Mouse (Mus musculus) limb, embryonic 13.5 days (tissue): ENCODE data around the gene Hpgd. TPM values are rescaled to one million over a fixed set of nuclear protein-coding genes. Genes with fewer than 3 reads are reported as not detected.
A peak's percentile ranks its signal among the peaks of the same experiment; 100 is the strongest.
"Not testable (repeated sequence)": the region's sequence is repeated elsewhere in the genome, so short reads cannot be mapped to it uniquely, and the experiment has no call there.

Source experiments
- ATAC-seq: fragments of 200-750 bp; cut with Nextera tagmentation; 2 replicates; pipeline ENCODE4 v1.8.0; 2017; ENCODE audit warnings: low read depth, moderate number of reproducible peaks, moderate TSS enrichment; ENCODE audit not compliant: low FRiP score
- H3K27ac ChIP-seq: fragments of 300-500 bp; sonication (generic); 2 replicates; pipeline ENCODE4 v1.5.1; 2015; ENCODE audit warnings: inconsistent platforms, mild to moderate bottlenecking, moderate library complexity
- H3K27me3 ChIP-seq: fragments of 300-500 bp; sonication (generic); 2 replicates; pipeline ENCODE4 v1.6.1; 2015; ENCODE audit warnings: mild to moderate bottlenecking, inconsistent platforms
- H3K36me3 ChIP-seq: fragments of 300-500 bp; sonication (generic); 2 replicates; pipeline ENCODE4 v1.6.1; 2015; ENCODE audit warnings: inconsistent platforms, mild to moderate bottlenecking, moderate library complexity
- H3K4me1 ChIP-seq: fragments of 300-500 bp; sonication (generic); 2 replicates; pipeline ENCODE4 v1.6.1; 2015; ENCODE audit warnings: inconsistent platforms
- H3K4me2 ChIP-seq: fragments of 300-500 bp; sonication (generic); replicated peaks from 2 replicates; pipeline ENCODE4 v1.6.1; 2015; ENCODE audit warnings: inconsistent platforms, mild to moderate bottlenecking, moderate library complexity
- H3K4me3 ChIP-seq: fragments of 300-500 bp; sonication (generic); 2 replicates; pipeline ENCODE4 v1.5.1; 2015; ENCODE audit warnings: moderate library complexity, mild to moderate bottlenecking, inconsistent platforms
- H3K9ac ChIP-seq: fragments of 300-500 bp; sonication (generic); 2 replicates; pipeline ENCODE4 v1.6.1; 2015; ENCODE audit warnings: mild to moderate bottlenecking, inconsistent platforms
- H3K9me3 ChIP-seq: fragments of 300-500 bp; sonication (generic); 2 replicates; pipeline ENCODE4 v1.6.1; 2016; ENCODE audit warnings: inconsistent platforms
- WGBS: fragments of 180-500 bp; shearing (Covaris S2); methylation state at CpG from one replicate; pipeline ENCODE4 v1.1.7; 2015; 5-methylcytosine and 5-hydroxymethylcytosine counted together
- polyA plus RNA-seq: library from polyadenylated mRNA; unstranded; fragments of >200 nt; fragmentation: Nextera tagmentation; extraction: Ambion mirVana; gene quantifications from 2 replicates; pipeline ENCODE4 v1.2.1, GENCODE M21; 2015

Gene Hpgd
- polyA plus RNA-seq, 1 experiment from 2014 or later = 19.1 TPM

DNA sequence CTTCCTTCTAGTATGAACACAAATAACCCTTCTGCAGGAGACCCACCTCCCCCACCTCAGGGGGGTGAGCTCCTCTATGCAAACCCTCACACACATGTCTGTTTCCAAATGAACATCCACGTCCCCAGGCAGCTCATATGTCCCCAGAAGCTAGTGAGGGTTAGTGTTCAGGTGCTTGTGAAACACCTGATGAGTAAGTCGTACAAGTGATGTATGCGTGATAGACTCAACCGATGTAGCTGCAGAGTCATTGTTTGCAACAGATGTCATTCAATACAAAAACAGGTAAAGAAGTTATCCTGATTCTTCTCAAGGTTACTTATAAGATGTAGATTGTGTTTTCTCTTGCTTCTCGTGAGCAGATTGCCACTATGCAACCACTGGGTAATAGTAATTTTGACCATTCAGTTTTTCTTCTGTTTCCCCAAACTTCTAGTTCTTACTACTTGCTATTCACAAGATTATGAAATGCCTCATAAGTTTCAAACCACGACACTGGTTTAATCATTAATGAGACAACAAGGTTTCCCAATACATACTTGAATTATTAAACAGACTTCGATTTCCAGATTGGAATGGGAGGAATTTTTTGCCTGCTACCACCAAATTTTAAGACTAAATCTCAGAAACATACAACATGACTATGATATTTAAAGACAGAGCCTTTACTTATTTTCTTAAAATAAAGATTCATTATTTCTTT is 6.9 kb upstream of the Hpgd start:
- no peak overlapping the region for H3K4me3 ChIP-seq
- peaks cover 2% of the 10 kb centered on the region; the same call in 1 of the 2 replicates for H3K27me3 ChIP-seq
- H3K9ac ChIP-seq = no peak overlapping the region
- no peak overlapping the region for H3K27ac ChIP-seq
- ATAC-seq = no peak
- no peaks in the 10 kb centered on the region for H3K36me3 ChIP-seq
- H3K9me3 ChIP-seq = no peaks in the 10 kb centered on the region
- H3K4me1 ChIP-seq = peaks cover 8% of the 10 kb centered on the region; the same call in 1 of the 2 replicates
- H3K4me2 ChIP-seq = no peak overlapping the region
- 78% methylated on average over 7 of the region's 7 CpGs for WGBS

DNA sequence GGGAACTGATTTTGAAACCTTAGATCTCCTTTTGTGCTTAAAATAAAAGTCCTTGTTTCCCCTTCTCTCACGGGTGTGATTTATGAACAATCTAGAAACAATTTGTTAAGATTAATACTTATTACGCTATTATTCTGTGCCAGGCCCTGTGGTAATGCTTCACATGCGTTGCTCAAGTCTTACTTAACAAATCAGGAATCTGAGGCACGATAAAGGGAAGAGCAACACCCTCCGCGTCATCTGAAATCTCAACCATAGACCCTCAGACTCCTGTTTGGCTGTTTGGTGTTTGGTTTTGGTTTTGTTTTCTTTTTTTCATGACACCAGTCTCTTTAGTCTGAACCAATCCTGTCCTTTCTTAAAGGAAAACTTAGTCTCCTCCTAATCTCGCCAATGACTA is 2.1 kb upstream of the Hpgd start:
- no peak overlapping the region for H3K27ac ChIP-seq
- no peaks in the 10 kb centered on the region for H3K36me3 ChIP-seq
- peaks cover 18% of the 10 kb centered on the region for H3K4me1 ChIP-seq
- H3K4me2 ChIP-seq = no peak overlapping the region
- WGBS = 90% methylated on average over 7 of the region's 7 CpGs
- H3K9me3 ChIP-seq = no peaks in the 10 kb centered on the region
- no peak for ATAC-seq
- H3K27me3 ChIP-seq = peaks cover 19% of the 10 kb centered on the region; the same call in 1 of the 2 replicates
- no peak overlapping the region for H3K4me3 ChIP-seq
- H3K9ac ChIP-seq = no peak overlapping the region

DNA sequence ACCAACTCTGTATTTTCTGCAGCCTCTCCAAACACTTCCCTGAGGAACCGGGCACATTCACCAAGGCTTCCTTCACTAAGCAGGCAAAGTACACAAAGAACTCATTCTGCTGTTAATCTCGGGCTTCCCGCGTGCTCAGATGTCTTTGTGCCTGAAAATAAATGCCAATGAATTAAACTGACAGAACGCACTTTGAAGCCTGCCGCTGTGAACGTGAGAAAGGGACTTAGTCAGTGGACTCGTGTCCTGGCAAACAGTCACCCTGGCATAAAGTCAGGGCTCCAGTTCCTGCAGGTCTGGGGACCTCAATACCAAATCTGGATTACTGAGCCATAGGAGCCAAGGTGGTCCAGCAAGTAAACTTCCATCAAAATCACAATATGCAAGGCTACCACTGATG is 905 bp upstream of the Hpgd start:
- no peak overlapping the region for H3K4me3 ChIP-seq
- no peak for ATAC-seq
- no peaks in the 10 kb centered on the region for H3K36me3 ChIP-seq
- 21% methylated on average over 8 of the region's 8 CpGs for WGBS
- H3K27ac ChIP-seq = no peak overlapping the region
- H3K9ac ChIP-seq = no peak overlapping the region
- H3K4me1 ChIP-seq = peaks cover 18% of the 10 kb centered on the region
- H3K4me2 ChIP-seq = peak overlapping the region; percentile 89; the same call in 1 of the 2 replicates
- H3K27me3 ChIP-seq = peaks cover 19% of the 10 kb centered on the region; the same call in 1 of the 2 replicates
- H3K9me3 ChIP-seq = no peaks in the 10 kb centered on the region

DNA sequence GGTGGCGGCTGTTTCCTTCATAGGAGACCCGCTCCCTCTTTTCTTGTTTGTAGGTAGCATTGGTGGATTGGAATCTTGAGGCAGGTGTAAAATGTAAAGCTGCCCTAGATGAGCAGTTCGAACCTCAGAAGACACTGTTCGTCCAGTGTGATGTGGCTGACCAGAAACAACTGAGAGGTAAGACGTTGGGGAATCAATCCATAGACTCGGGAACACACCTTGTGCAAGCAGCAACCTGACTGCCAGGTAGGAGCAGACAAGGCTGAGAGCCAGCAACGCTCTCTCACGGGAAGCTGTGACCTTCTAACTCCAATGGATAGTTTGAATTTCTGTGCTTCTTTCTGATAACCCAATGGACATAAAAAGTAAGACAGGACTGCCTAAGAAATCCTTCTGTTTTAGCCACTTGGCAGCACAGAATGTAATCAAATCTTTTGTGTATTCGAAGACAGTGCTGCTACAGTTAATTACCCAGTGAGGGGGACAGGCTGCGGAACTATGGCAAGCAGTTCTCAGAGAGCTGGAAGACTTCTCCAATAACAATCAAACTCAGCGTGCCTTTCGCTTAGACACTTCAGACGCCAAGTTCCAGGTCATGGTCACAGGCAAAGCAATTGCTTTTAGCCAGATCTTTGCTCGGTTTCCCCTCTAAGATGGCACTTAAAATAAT is 636 bp downstream of the Hpgd start:
- no peaks in the 10 kb centered on the region for H3K36me3 ChIP-seq
- no peak overlapping the region for H3K27ac ChIP-seq
- H3K4me2 ChIP-seq = peak overlapping the region; percentile 89
- peak overlapping the region; percentile 55 for H3K4me3 ChIP-seq
- H3K9ac ChIP-seq = peak overlapping the region; percentile 67
- ATAC-seq = no peak
- 24% methylated on average over 14 of the region's 14 CpGs for WGBS
- no peaks in the 10 kb centered on the region for H3K9me3 ChIP-seq
- peaks cover 18% of the 10 kb centered on the region for H3K4me1 ChIP-seq
- peaks cover 19% of the 10 kb centered on the region; the same call in 1 of the 2 replicates for H3K27me3 ChIP-seq

DNA sequence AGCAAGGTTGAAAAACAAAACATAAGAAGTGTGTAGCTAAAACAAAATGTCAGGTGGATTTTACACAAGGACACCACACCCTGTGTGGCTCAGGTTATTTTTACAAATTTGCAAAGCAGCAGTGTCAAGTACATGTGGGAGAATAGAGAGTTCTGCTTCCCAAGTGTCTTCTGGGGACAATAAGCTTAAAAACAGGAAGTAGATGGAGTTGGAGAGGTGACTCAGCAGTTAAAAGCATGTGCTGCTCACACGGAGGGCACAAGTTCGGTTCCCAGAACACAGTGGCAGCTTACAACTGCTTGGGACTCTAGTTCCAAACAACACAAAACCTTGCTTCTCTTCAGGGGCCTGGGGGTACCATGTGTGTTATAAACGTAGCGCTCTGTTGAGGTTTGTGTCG is 5.0 kb downstream of the Hpgd start:
- 71% methylated on average over 5 of the region's 5 CpGs for WGBS
- Histone ChIP-seq H3K4me3 (no peak overlapping the region), H3K27me3 (peaks cover 7% of the 10 kb centered on the region; the same call in 1 of the 2 replicates), H3K4me2 (no peak overlapping the region), H3K36me3 (no peaks in the 10 kb centered on the region), H3K4me1 (peaks cover 7% of the 10 kb centered on the region; the same call in 1 of the 2 replicates), H3K9ac (no peak overlapping the region), H3K9me3 (no peaks in the 10 kb centered on the region), H3K27ac (no peak overlapping the region)
- no peak for ATAC-seq

DNA sequence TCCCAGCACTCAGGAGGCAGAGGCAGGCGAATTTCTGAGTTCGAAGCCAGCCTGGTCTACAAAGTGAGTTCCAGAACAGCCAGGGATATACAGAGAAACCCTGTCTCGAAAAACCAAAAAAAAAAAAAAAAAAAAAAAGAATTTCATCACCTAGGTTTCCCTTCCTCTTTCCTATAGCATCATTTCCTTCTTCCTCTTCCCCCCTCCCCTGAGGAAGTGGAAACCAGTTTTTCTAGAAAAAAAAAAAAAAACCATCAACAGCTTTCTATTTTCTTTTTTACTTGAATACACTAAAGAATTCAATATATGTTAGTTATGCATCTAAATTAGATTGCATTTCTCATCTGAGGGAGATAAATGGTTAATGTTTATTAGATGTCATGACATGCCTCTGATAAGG is 6.9 kb downstream of the Hpgd start:
- ATAC-seq, H3K9me3 ChIP-seq: not testable (repeated sequence)

DNA sequence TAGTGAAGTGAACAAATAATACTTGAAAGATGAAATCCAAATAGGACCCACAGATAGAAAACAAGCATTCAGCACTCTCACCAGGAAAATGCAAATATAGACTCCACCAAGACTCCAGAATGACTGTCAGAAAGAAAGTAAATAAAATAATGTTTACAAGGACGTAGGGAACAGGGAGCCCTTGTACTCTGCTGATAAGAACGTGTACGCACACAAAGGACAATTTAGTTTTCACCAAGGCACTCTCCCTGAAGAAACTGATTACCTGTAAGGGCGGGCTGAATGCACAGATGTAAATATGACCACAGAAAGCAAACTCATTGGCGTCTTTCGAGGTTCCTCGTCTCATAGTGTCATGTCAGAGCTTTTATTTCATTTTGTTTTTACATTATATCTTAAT is 10.2 kb downstream of the Hpgd start:
- 82% methylated on average over 7 of the region's 7 CpGs for WGBS

More for the DNA sequence above, 6.9 kb downstream of the Hpgd start:
- H3K9ac ChIP-seq, H3K27ac ChIP-seq, H3K27me3 ChIP-seq, H3K4me2 ChIP-seq, H3K4me3 ChIP-seq, H3K36me3 ChIP-seq, H3K4me1 ChIP-seq: not testable (repeated sequence)
- WGBS = 91% methylated on average over 3 of the region's 3 CpGs

DNA sequence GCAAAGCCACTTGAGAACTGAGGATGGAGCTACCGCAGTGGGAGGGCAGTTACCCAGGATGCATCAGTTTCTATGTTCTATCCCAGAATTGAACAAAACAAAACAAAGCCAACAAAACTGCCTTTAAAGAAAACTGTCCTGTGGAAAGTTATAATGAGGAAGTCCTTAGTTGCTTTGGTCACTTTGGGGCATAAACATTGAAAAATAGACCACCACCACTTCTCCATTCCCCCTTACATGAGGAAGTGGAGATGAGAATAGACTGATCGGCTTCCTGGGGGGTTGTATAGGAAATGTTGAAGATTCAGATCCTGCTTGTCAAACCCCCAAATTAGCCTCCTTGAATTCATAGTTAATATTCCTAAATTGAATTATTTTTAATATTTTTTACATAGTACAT is 19.2 kb downstream of the Hpgd start:
- Histone ChIP-seq H3K9ac (no peak overlapping the region), H3K27ac (no peak overlapping the region), H3K9me3 (no peaks in the 10 kb centered on the region), H3K4me1 (no peaks in the 10 kb centered on the region), H3K4me3 (no peak overlapping the region), H3K4me2 (no peak overlapping the region), H3K27me3 (no peaks in the 10 kb centered on the region), H3K36me3 (no peaks in the 10 kb centered on the region)
- 89% methylated on average over 2 of the region's 2 CpGs for WGBS
- ATAC-seq = no peak

More for the DNA sequence above, 10.2 kb downstream of the Hpgd start:
- H3K4me3 ChIP-seq = no peak overlapping the region
- H3K9me3 ChIP-seq = no peaks in the 10 kb centered on the region
- no peaks in the 10 kb centered on the region for H3K4me1 ChIP-seq
- no peak for ATAC-seq
- no peaks in the 10 kb centered on the region for H3K27me3 ChIP-seq
- H3K27ac ChIP-seq = no peak overlapping the region
- no peak overlapping the region for H3K9ac ChIP-seq
- no peak overlapping the region for H3K4me2 ChIP-seq
- no peaks in the 10 kb centered on the region for H3K36me3 ChIP-seq

DNA sequence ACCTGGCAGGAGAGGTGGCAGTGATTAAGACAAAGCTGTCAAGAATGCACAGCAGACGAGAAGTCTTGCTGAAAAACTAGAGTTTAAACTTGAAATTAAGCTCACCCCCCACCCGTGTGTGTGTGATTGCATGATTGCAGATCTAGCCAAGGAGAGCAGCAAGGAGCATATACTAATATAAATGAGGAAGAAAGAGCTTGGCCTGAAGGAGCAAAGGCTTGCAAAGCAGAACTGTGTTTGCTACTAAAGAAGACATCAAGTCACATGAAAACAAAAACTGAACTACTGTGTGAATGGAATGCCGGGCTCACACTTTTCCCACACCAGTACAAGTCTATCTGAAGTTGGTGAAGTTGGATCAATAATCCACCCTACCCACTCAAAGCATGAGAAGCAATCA is 20.8 kb downstream of the Hpgd start:
- no peaks in the 10 kb centered on the region for H3K4me1 ChIP-seq
- H3K9ac ChIP-seq = no peak overlapping the region
- no peak overlapping the region for H3K4me2 ChIP-seq
- no peak overlapping the region; the same call in 1 of the 2 replicates for H3K27ac ChIP-seq
- WGBS = 65% methylated on average over 3 of the region's 3 CpGs
- ATAC-seq = no peak
- H3K36me3 ChIP-seq = no peaks in the 10 kb centered on the region
- no peaks in the 10 kb centered on the region for H3K9me3 ChIP-seq
- H3K27me3 ChIP-seq = no peaks in the 10 kb centered on the region
- no peak overlapping the region for H3K4me3 ChIP-seq

DNA sequence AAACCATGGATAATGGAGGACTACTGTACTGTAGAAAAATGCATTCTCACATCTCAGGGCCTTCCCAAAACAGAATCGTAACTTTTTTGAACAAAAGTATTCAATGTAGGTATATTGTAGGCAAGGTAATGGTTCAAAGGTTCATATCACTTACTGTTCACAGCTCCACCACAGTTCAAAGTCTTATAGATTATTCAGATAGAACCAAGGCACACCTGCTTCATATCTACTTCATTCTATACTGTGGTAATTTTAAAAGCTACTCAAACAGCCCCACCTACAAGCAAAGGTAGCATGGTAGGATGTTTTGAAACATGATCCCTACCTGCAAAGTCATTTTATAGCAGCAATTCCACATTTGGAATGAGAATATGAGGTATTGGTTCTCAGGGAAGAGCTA is 28.9 kb downstream of the Hpgd start:
- 86% methylated on average over 1 of the region's 1 CpGs for WGBS
- Histone ChIP-seq H3K27me3 (no peaks in the 10 kb centered on the region), H3K4me1 (peaks cover 5% of the 10 kb centered on the region; the same call in 1 of the 2 replicates), H3K36me3 (no peaks in the 10 kb centered on the region), H3K9ac (no peak overlapping the region), H3K27ac (no peak overlapping the region), H3K4me2 (no peak overlapping the region), H3K4me3 (no peak overlapping the region), H3K9me3 (no peaks in the 10 kb centered on the region)
- ATAC-seq = no peak

DNA sequence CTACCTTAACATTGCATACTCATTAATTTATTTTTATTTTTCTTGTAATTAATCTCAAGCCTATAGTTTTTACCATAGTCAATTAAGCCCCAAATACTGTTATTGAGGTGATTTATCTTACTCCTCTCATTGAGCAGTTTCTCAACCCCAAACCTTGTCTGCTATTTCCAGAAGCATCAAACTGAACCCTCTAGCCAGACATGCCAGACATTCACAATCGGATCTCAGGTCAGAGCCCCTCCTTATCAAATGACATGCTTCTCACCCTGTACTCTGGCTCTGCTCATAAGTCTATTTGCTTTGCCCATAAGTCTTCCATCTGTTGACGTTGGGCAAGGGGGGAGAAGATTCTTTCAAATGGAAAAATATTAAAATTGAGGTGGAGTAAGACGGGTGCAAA is 33.3 kb downstream of the Hpgd start:
- ATAC-seq = no peak
- H3K27me3 ChIP-seq = no peaks in the 10 kb centered on the region
- no peaks in the 10 kb centered on the region for H3K9me3 ChIP-seq
- no peak overlapping the region for H3K9ac ChIP-seq
- no peaks in the 10 kb centered on the region for H3K36me3 ChIP-seq
- no peak overlapping the region for H3K4me3 ChIP-seq
- H3K4me2 ChIP-seq = no peak overlapping the region
- peaks cover 5% of the 10 kb centered on the region; the same call in 1 of the 2 replicates for H3K4me1 ChIP-seq
- H3K27ac ChIP-seq = no peak overlapping the region
- WGBS = 49% methylated on average over 3 of the region's 3 CpGs

DNA sequence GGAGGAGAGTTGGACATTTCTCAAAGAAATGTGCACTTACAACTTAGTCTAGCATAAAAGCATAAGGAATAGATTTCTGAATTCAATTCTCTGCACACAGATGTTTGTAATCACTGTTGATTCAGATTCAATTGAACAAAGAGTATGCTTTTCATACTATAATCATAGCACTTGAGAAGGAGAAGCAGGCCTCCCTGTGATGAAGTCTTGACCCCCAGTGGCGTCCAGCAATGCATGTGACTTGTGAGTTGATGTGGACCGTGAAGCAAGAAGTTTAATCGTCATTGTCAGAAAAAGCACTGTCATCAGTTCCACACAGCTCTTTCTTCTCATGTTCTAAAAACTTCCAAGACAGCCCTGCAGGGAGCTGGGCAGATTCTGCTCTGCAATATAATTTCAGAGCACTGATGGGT is 33.8 kb downstream of the Hpgd start:
- peak; percentile 40; the same call in 1 of the 2 replicates for ATAC-seq

More for the DNA sequence above, 33.8 kb downstream of the Hpgd start:
- Histone ChIP-seq H3K9me3 (no peaks in the 10 kb centered on the region), H3K9ac (no peak overlapping the region), H3K27ac (no peak overlapping the region), H3K4me3 (no peak overlapping the region), H3K4me1 (peaks cover 5% of the 10 kb centered on the region; the same call in 1 of the 2 replicates), H3K36me3 (no peaks in the 10 kb centered on the region), H3K27me3 (no peaks in the 10 kb centered on the region), H3K4me2 (no peak overlapping the region)
- WGBS = 61% methylated on average over 3 of the region's 3 CpGs
